Mouse (Mus musculus) left cerebral cortex, postnatal 4 days (tissue): Measurements from ENCODE around the gene Slamf7. TPM values are rescaled to one million over a fixed set of nuclear protein-coding genes. Genes with fewer than 3 reads are reported as not detected.
"Not testable (repeated sequence)": the region's sequence is repeated elsewhere in the genome, so short reads cannot be mapped to it uniquely, and the experiment has no call there.

ENCODE experiments used
- DNase-seq: peaks from one replicate; pipeline ENCODE4 v3.0.0-alpha.2; 2022
- intact Hi-C: fragments of 180-260 bp; cut with DNase I; formaldehyde crosslinking; loops from one replicate; pipeline ENCODE4 v1.15.1; 2025
- total RNA-seq, 2 experiments: library from RNA; stranded (reverse); gene quantifications; 2 replicates each; pipeline ENCODE4 v1.2.3; 2021

The Slamf7 gene
- total RNA-seq = not detected

- no peak for DNase-seq
- intact Hi-C loops = no loop called here
Observed at GRCm38 (mm10) chr1:171652734-171653133, at the start of gene Slamf7. Slamf7 (minus strand) TSS chr1:171653035.

GRCm38 (mm10) chr1:171698983-171699382 is 46.1 kb upstream of the Slamf7 start:
- intact Hi-C loops = no loop called here
- DNase-seq = peak; percentile 64

GRCm38 (mm10) chr1:171693918-171694317 is 41.1 kb upstream of the Slamf7 start:
- no peak for DNase-seq
- intact Hi-C loops = no loop called here

- intact Hi-C loops = no loop called here
- no peak for DNase-seq
Observed at GRCm38 (mm10) chr1:171687320-171687719, 34.5 kb upstream of the Slamf7 start.

- no peak for DNase-seq
- intact Hi-C loops = no loop called here
Observed at GRCm38 (mm10) chr1:171684923-171685322, 32.1 kb upstream of the Slamf7 start.

GRCm38 (mm10) chr1:171681531-171682299 is 28.9 kb upstream of the Slamf7 start, which contains the start of gene Cd48:
Cd48 (plus strand) TSS chr1:171682009.
- DNase-seq = no peak
- intact Hi-C loops = no loop called here

GRCm38 (mm10) chr1:171681009-171681408 is 28.2 kb upstream of the Slamf7 start:
- intact Hi-C loops = no loop called here

GRCm38 (mm10) chr1:171677721-171678120 is 24.9 kb upstream of the Slamf7 start:
- intact Hi-C loops = no loop called here

More at GRCm38 (mm10) chr1:171681009-171681408, 28.2 kb upstream of the Slamf7 start:
- DNase-seq = no peak

GRCm38 (mm10) chr1:171674467-171674866 is 21.6 kb upstream of the Slamf7 start:
- DNase-seq = no peak
- intact Hi-C loops = no loop called here

More at GRCm38 (mm10) chr1:171677721-171678120, 24.9 kb upstream of the Slamf7 start:
- DNase-seq = no peak

GRCm38 (mm10) chr1:171672854-171673475 is 20.1 kb upstream of the Slamf7 start:
- peak; percentile 70 for DNase-seq
- intact Hi-C loops = no loop called here

- DNase-seq, intact Hi-C loops: not testable (repeated sequence)
Observed at GRCm38 (mm10) chr1:171672451-171672850, 19.6 kb upstream of the Slamf7 start.

GRCm38 (mm10) chr1:171667160-171667559 is 14.3 kb upstream of the Slamf7 start:
- no peak for DNase-seq
- intact Hi-C loops = no loop called here

GRCm38 (mm10) chr1:171666350-171666749 is 13.5 kb upstream of the Slamf7 start:
- DNase-seq = no peak

GRCm38 (mm10) chr1:171663757-171664156 is 10.9 kb upstream of the Slamf7 start:
- DNase-seq = no peak
- intact Hi-C loops = no loop called here

More at GRCm38 (mm10) chr1:171666350-171666749, 13.5 kb upstream of the Slamf7 start:
- intact Hi-C loops = no loop called here

GRCm38 (mm10) chr1:171661482-171661881 is 8.6 kb upstream of the Slamf7 start:
- no peak for DNase-seq
- intact Hi-C loops = no loop called here

GRCm38 (mm10) chr1:171660423-171660822 is 7.6 kb upstream of the Slamf7 start:
- no peak for DNase-seq

GRCm38 (mm10) chr1:171658561-171658991 is 5.7 kb upstream of the Slamf7 start:
- intact Hi-C loops = loop anchor here (5.0 kb wide), 1 partner anchor 156 kb away; the partner anchor contains the start of gene Alyref2
- DNase-seq = no peak

More at GRCm38 (mm10) chr1:171660423-171660822, 7.6 kb upstream of the Slamf7 start:
- intact Hi-C loops = no loop called here

- intact Hi-C loops = no loop called here
Observed at GRCm38 (mm10) chr1:171648840-171649239, 4.0 kb downstream of the Slamf7 start.

GRCm38 (mm10) chr1:171647716-171648115 is 5.1 kb downstream of the Slamf7 start:
- DNase-seq = no peak
- intact Hi-C loops = no loop called here

More at GRCm38 (mm10) chr1:171648840-171649239, 4.0 kb downstream of the Slamf7 start:
- DNase-seq = no peak

GRCm38 (mm10) chr1:171646429-171646940 is 6.3 kb downstream of the Slamf7 start:
- intact Hi-C loops = no loop called here

GRCm38 (mm10) chr1:171643612-171644011 is 9.2 kb downstream of the Slamf7 start:
- no peak for DNase-seq
- intact Hi-C loops = no loop called here

More at GRCm38 (mm10) chr1:171646429-171646940, 6.3 kb downstream of the Slamf7 start:
- no peak for DNase-seq
